Mouse (Mus musculus): ENCODE data around the gene Pfas. TPM values are rescaled to one million over a fixed set of nuclear protein-coding genes. Genes with fewer than 3 reads are reported as not detected.

Gene Pfas
- 119 and 149 TPM in 2 replicates for total RNA-seq (2012; rRNA removed)

GRCm38 (mm10) chr11:69008182-69009121, at the start of gene Pfas:
Pfas (minus strand) TSS chr11:69008460.
- no peak for TF ChIP-seq CHD2 (IDR thresholded peaks at IDR 0.05; ENCODE audit: low read depth, low read length)
- TF ChIP-seq ZC3H11A (IDR thresholded peaks at IDR 0.05; ENCODE audit: borderline replicate concordance, low read depth, low read length): no peak
- TF ChIP-seq MAFK (IDR thresholded peaks at IDR 0.05; ENCODE audit: insufficient read depth, low read depth, low read length): no peak
- peak; percentile 83 for TF ChIP-seq HCFC1 (IDR thresholded peaks at IDR 0.05; ENCODE audit: borderline replicate concordance, insufficient read depth, low read length)
- TF ChIP-seq ZNF384 (IDR thresholded peaks at IDR 0.05; ENCODE audit: low read depth, low read length): 0 out of 2 replicates have a peak, but pooled peaks have one; percentile 49
- Histone ChIP-seq H3K9ac (ENCODE audit: insufficient read depth, low read depth, low read length, poor library complexity, severe bottlenecking) (peak within 1 kb of the TSS; percentile 100), H3K4me3 (ENCODE audit: insufficient read depth in 1 of 2, low read depth in 1 of 2, low read length in 2 of 2, poor library complexity in 1 of 2, severe bottlenecking in 1 of 2) (peak within 1 kb of the TSS; percentile 95 to 98), H3K36me3 (ENCODE audit: control insufficient read depth, insufficient read depth, low read length, poor library complexity, severe bottlenecking) (peaks cover 18% of the 10 kb centered on the region), H3K27ac (ENCODE audit: insufficient read depth, low read depth, low read length, poor library complexity, severe bottlenecking) (peak within 1 kb of the TSS; percentile 87), H3K4me1 (ENCODE audit: control insufficient read depth in 2 of 2, insufficient read depth in 2 of 2, low read length in 2 of 2, poor library complexity in 1 of 2) (peaks cover 2 to 6% of the 10 kb centered on the region in 2 experiments; a peak in 3 of 4 replicates), H3K9me3 (ENCODE audit: control insufficient read depth, insufficient read depth, low read depth, low read length) (no peaks in the 10 kb centered on the region)
- DNase-seq (ENCODE audit: low read depth, low spot score): peak; percentile 97
- in situ Hi-C loops (cut with MboI; ENCODE audit: low sequenced_read_pairs in 2 of 2, unreplicated experiment in 2 of 2): no loop called here

DNA sequence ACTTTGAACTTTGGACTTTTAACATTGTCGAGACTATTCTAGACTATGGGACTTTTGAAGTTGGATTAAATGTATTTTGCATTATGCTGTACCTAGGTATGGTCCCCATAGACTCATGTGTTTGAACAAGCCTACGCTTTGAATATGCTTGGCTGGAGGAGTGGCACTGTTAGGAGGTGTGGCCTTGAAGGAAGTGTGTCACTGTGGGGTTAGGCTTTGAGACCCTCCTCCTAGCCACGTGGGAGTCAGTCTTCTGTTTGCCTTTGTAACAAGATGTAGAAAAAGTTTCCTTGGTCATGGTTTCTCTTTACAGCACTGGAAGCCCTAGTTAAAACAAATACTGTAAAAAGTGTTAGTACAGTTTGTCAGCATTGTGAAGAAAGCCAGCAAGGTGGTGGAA, 45.6 kb upstream of the Pfas start:
- TF ChIP-seq HCFC1 (IDR thresholded peaks at IDR 0.05; ENCODE audit: borderline replicate concordance, insufficient read depth, low read length): no peak
- no peak for TF ChIP-seq CHD2 (IDR thresholded peaks at IDR 0.05; ENCODE audit: low read depth, low read length)
- no peak for TF ChIP-seq MAFK (IDR thresholded peaks at IDR 0.05; ENCODE audit: insufficient read depth, low read depth, low read length)
- TF ChIP-seq ZC3H11A (IDR thresholded peaks at IDR 0.05; ENCODE audit: borderline replicate concordance, low read depth, low read length): no peak
- TF ChIP-seq ZNF384 (IDR thresholded peaks at IDR 0.05; ENCODE audit: low read depth, low read length): no peak
- DNase-seq (ENCODE audit: low read depth, low spot score): no peak

GRCm38 (mm10) chr11:69052824-69053421, 44.7 kb upstream of the Pfas start:
- peaks cover 25% of the 10 kb centered on the region for H3K36me3 ChIP-seq (ENCODE audit: control insufficient read depth, insufficient read depth, low read length, poor library complexity, severe bottlenecking)
- no peak for DNase-seq (ENCODE audit: low read depth, low spot score)
- no peak for TF ChIP-seq CHD2 (IDR thresholded peaks at IDR 0.05; ENCODE audit: low read depth, low read length)
- no peak for TF ChIP-seq MAFK (IDR thresholded peaks at IDR 0.05; ENCODE audit: insufficient read depth, low read depth, low read length)
- no peak for TF ChIP-seq HCFC1 (IDR thresholded peaks at IDR 0.05; ENCODE audit: borderline replicate concordance, insufficient read depth, low read length)
- TF ChIP-seq ZNF384 (IDR thresholded peaks at IDR 0.05; ENCODE audit: low read depth, low read length): no peak
- no peak for TF ChIP-seq ZC3H11A (IDR thresholded peaks at IDR 0.05; ENCODE audit: borderline replicate concordance, low read depth, low read length)

More for the DNA sequence above, 45.6 kb upstream of the Pfas start:
- Histone ChIP-seq H3K9ac (ENCODE audit: insufficient read depth, low read depth, low read length, poor library complexity, severe bottlenecking) (no peak overlapping the region), H3K4me3 (ENCODE audit: insufficient read depth in 1 of 2, low read depth in 1 of 2, low read length in 2 of 2, poor library complexity in 1 of 2, severe bottlenecking in 1 of 2) (no peak overlapping the region), H3K9me3 (ENCODE audit: control insufficient read depth, insufficient read depth, low read depth, low read length) (no peaks in the 10 kb centered on the region), H3K27ac (ENCODE audit: insufficient read depth, low read depth, low read length, poor library complexity, severe bottlenecking) (no peak overlapping the region), H3K4me1 (ENCODE audit: control insufficient read depth in 2 of 2, insufficient read depth in 2 of 2, low read length in 2 of 2, poor library complexity in 1 of 2) (no peaks in the 10 kb centered on the region), H3K36me3 (ENCODE audit: control insufficient read depth, insufficient read depth, low read length, poor library complexity, severe bottlenecking) (peaks cover 16% of the 10 kb centered on the region)
- in situ Hi-C loops (cut with MboI; ENCODE audit: low sequenced_read_pairs in 2 of 2, unreplicated experiment in 2 of 2): no loop called here

GRCm38 (mm10) chr11:69051771-69052170, 43.5 kb upstream of the Pfas start:
- DNase-seq (ENCODE audit: low read depth, low spot score): no peak
- no peak overlapping the region for H3K4me3 ChIP-seq (ENCODE audit: insufficient read depth in 1 of 2, low read depth in 1 of 2, low read length in 2 of 2, poor library complexity in 1 of 2, severe bottlenecking in 1 of 2)
- peaks cover 0 to 9% of the 10 kb centered on the region in 2 experiments; a peak in 3 of 4 replicates for H3K4me1 ChIP-seq (ENCODE audit: control insufficient read depth in 2 of 2, insufficient read depth in 2 of 2, low read length in 2 of 2, poor library complexity in 1 of 2)
- H3K9me3 ChIP-seq (ENCODE audit: control insufficient read depth, insufficient read depth, low read depth, low read length): no peaks in the 10 kb centered on the region
- no peak overlapping the region for H3K27ac ChIP-seq (ENCODE audit: insufficient read depth, low read depth, low read length, poor library complexity, severe bottlenecking)
- H3K36me3 ChIP-seq (ENCODE audit: control insufficient read depth, insufficient read depth, low read length, poor library complexity, severe bottlenecking): peaks cover 30% of the 10 kb centered on the region
- TF ChIP-seq CHD2 (IDR thresholded peaks at IDR 0.05; ENCODE audit: low read depth, low read length): no peak
- TF ChIP-seq ZNF384 (IDR thresholded peaks at IDR 0.05; ENCODE audit: low read depth, low read length): no peak
- no peak for TF ChIP-seq HCFC1 (IDR thresholded peaks at IDR 0.05; ENCODE audit: borderline replicate concordance, insufficient read depth, low read length)
- no peak for TF ChIP-seq MAFK (IDR thresholded peaks at IDR 0.05; ENCODE audit: insufficient read depth, low read depth, low read length)
- TF ChIP-seq ZC3H11A (IDR thresholded peaks at IDR 0.05; ENCODE audit: borderline replicate concordance, low read depth, low read length): no peak
- in situ Hi-C loops (cut with MboI; ENCODE audit: low sequenced_read_pairs in 2 of 2, unreplicated experiment in 2 of 2): no loop called here
- H3K9ac ChIP-seq (ENCODE audit: insufficient read depth, low read depth, low read length, poor library complexity, severe bottlenecking): no peak overlapping the region

More at GRCm38 (mm10) chr11:69052824-69053421, 44.7 kb upstream of the Pfas start:
- no peak overlapping the region for H3K27ac ChIP-seq (ENCODE audit: insufficient read depth, low read depth, low read length, poor library complexity, severe bottlenecking)
- 0 out of 4 replicates have a peak, but pooled peaks cover 0 to 4% of the 10 kb centered on the region in 2 experiments for H3K4me1 ChIP-seq (ENCODE audit: control insufficient read depth in 2 of 2, insufficient read depth in 2 of 2, low read length in 2 of 2, poor library complexity in 1 of 2)
- no peaks in the 10 kb centered on the region for H3K9me3 ChIP-seq (ENCODE audit: control insufficient read depth, insufficient read depth, low read depth, low read length)
- in situ Hi-C loops (cut with MboI; ENCODE audit: low sequenced_read_pairs in 2 of 2, unreplicated experiment in 2 of 2): no loop called here
- no peak overlapping the region for H3K9ac ChIP-seq (ENCODE audit: insufficient read depth, low read depth, low read length, poor library complexity, severe bottlenecking)
- no peak overlapping the region for H3K4me3 ChIP-seq (ENCODE audit: insufficient read depth in 1 of 2, low read depth in 1 of 2, low read length in 2 of 2, poor library complexity in 1 of 2, severe bottlenecking in 1 of 2)

All from ES-E14 (cell line).